Mouse (Mus musculus): ENCODE results near the gene Hist1h4n. TPM values are rescaled to one million over a fixed set of nuclear protein-coding genes. Genes with fewer than 3 reads are reported as not detected.
A peak's percentile ranks its signal among the peaks of the same experiment; 100 is the strongest.
"Not testable (repeated sequence)": the region's sequence is repeated elsewhere in the genome, so short reads cannot be mapped to it uniquely, and the experiment has no call there.

The Hist1h4n gene
- polyA plus RNA-seq, 1 experiment from 2014 or later, result 15.5 TPM

DNA sequence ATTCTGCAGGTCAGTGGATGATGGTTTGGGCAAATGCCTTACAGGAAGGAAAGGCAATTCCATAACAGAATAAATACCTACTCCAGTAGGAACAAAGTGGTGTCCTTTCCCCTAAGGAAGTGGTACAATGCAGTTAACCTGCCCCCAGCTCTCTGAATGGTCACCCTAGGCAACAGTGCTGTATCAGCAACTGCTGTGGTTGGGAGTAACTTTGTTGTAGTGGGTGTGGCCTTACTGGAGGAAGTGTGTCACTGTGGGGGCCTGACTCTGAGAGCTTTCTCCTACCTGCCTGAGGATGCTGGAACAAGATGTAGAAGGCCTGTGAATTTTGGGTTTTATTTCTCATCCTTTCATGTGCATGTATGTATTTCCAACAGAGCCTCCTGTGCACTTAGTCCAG, 14.4 kb upstream of the Hist1h4n start:
- not testable (repeated sequence) for H3K4me1 ChIP-seq (ENCODE audit: control insufficient read depth, insufficient read depth, low read length); H3K4me2 ChIP-seq (ENCODE audit: low read depth, low read length); H3K27me3 ChIP-seq (ENCODE audit: control insufficient read depth, insufficient read depth, low read length); H3K4me3 ChIP-seq (replicated peaks; ENCODE audit: low read length); ATAC-seq (ENCODE audit: insufficient read depth, low FRiP score); H3K27ac ChIP-seq (ENCODE audit: low read length); H3K9ac ChIP-seq (ENCODE audit: low read length); H3K36me3 ChIP-seq (ENCODE audit: control insufficient read depth, insufficient read depth, low read length); H3K9me3 ChIP-seq (replicated peaks; ENCODE audit: control insufficient read depth, low read length)

- not testable (repeated sequence) for H3K4me2 ChIP-seq (ENCODE audit: low read depth, low read length); H3K9me3 ChIP-seq (replicated peaks; ENCODE audit: control insufficient read depth, low read length); H3K4me3 ChIP-seq (replicated peaks; ENCODE audit: low read length); H3K27ac ChIP-seq (ENCODE audit: low read length); H3K9ac ChIP-seq (ENCODE audit: low read length); H3K27me3 ChIP-seq (ENCODE audit: control insufficient read depth, insufficient read depth, low read length); H3K36me3 ChIP-seq (ENCODE audit: control insufficient read depth, insufficient read depth, low read length); H3K4me1 ChIP-seq (ENCODE audit: control insufficient read depth, insufficient read depth, low read length)
- WGBS, result no CpG with 5 or more reads among the region's 4 CpGs
- ATAC-seq (ENCODE audit: insufficient read depth, low FRiP score), result peak; percentile 80; the same call in 1 of the 2 replicates
Measured at GRCm38 (mm10) chr13:21840508-21840907, 8.5 kb upstream of the Hist1h4n start.

GRCm38 (mm10) chr13:21833461-21833860, 1.5 kb upstream of the Hist1h4n start, which contains the start of the genes Hist1h2ap and Hist1h2br:
Gene Hist1h2ap, minus strand, starts transcription at chr13:21833507.
Gene Hist1h2br, plus strand, starts transcription at chr13:21833743.
- H3K36me3 ChIP-seq (ENCODE audit: control insufficient read depth, insufficient read depth, low read length); H3K4me3 ChIP-seq (replicated peaks; ENCODE audit: low read length): not testable (repeated sequence)
- WGBS, result no CpG with 5 or more reads among the region's 24 CpGs

GRCm38 (mm10) chr13:21830344-21830743, 1.7 kb downstream of the Hist1h4n start:
- Histone ChIP-seq H3K9me3 (replicated peaks; ENCODE audit: control insufficient read depth, low read length) (no peaks in the 10 kb centered on the region), H3K27me3 (ENCODE audit: control insufficient read depth, insufficient read depth, low read length) (no peaks in the 10 kb centered on the region), H3K36me3 (ENCODE audit: control insufficient read depth, insufficient read depth, low read length) (no peaks in the 10 kb centered on the region), H3K4me1 (ENCODE audit: control insufficient read depth, insufficient read depth, low read length) (no peaks in the 10 kb centered on the region), H3K9ac (ENCODE audit: low read length) (no peak overlapping the region), H3K4me2 (ENCODE audit: low read depth, low read length) (no peak overlapping the region), H3K4me3 (replicated peaks; ENCODE audit: low read length) (no peak overlapping the region), H3K27ac (ENCODE audit: low read length) (no peak overlapping the region)
- ATAC-seq (ENCODE audit: insufficient read depth, low FRiP score), result no peak
- WGBS, result 84% methylated on average over 10 of the region's 10 CpGs

More at GRCm38 (mm10) chr13:21833461-21833860, 1.5 kb upstream of the Hist1h4n start, which contains the start of the genes Hist1h2ap and Hist1h2br:
- H3K27ac ChIP-seq (ENCODE audit: low read length); H3K4me1 ChIP-seq (ENCODE audit: control insufficient read depth, insufficient read depth, low read length); H3K9ac ChIP-seq (ENCODE audit: low read length); H3K27me3 ChIP-seq (ENCODE audit: control insufficient read depth, insufficient read depth, low read length); H3K4me2 ChIP-seq (ENCODE audit: low read depth, low read length); H3K9me3 ChIP-seq (replicated peaks; ENCODE audit: control insufficient read depth, low read length): not testable (repeated sequence)
- peak; percentile 94 for ATAC-seq (ENCODE audit: insufficient read depth, low FRiP score)

- Histone ChIP-seq H3K9me3 (replicated peaks; ENCODE audit: control insufficient read depth, low read length) (no peaks in the 10 kb centered on the region), H3K36me3 (ENCODE audit: control insufficient read depth, insufficient read depth, low read length) (no peaks in the 10 kb centered on the region), H3K27me3 (ENCODE audit: control insufficient read depth, insufficient read depth, low read length) (no peaks in the 10 kb centered on the region), H3K27ac (ENCODE audit: low read length) (no peak overlapping the region), H3K4me3 (replicated peaks; ENCODE audit: low read length) (no peak overlapping the region), H3K4me2 (ENCODE audit: low read depth, low read length) (no peak overlapping the region), H3K4me1 (ENCODE audit: control insufficient read depth, insufficient read depth, low read length) (no peaks in the 10 kb centered on the region), H3K9ac (ENCODE audit: low read length) (no peak overlapping the region)
- WGBS, result 69% methylated on average over 3 of the region's 3 CpGs
- ATAC-seq (ENCODE audit: insufficient read depth, low FRiP score), result no peak
Measured at GRCm38 (mm10) chr13:21828511-21828910, 3.5 kb downstream of the Hist1h4n start.

DNA sequence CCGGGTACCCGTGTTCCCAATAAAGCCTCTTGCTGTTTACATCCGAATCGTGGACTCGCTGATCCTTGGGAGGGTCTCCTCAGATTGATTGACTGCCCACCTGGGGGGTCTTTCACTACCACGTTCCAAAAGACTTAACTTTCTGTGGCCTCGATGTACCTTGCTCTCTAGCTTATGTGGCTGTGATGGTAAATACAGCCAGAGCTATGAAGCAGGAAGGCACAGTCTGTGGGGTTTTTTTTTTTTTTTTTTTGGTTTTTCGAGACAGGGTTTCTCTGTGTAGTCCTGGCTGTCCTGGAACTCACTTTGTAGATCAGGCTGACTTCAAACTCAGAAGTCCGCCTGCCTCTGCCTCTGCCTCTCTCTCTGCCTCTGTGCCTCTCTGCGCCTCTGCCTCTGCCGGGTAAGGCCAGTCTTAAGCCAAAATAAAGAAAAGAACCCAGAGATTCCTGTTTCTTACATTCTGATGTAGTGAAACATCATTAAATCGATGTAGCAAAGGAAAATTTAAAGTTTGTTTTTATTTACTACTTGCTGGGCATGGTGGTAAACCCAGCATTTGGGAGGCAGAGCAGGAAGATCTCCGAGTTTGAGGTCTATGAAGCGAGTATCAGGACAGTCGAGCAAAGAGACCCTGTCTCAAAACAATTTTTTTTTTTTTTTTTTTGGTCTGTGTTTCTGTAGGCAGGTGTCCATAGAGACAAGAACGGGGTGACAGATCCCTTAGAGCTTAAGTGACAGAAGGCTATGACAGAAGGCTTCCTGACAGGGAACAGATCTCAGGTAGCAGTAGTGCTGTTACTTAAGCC, 11.7 kb downstream of the Hist1h4n start:
- WGBS, result 57% methylated on average over 4 of the region's 16 CpGs
- not testable (repeated sequence) for H3K27ac ChIP-seq (ENCODE audit: low read length); H3K9ac ChIP-seq (ENCODE audit: low read length); H3K36me3 ChIP-seq (ENCODE audit: control insufficient read depth, insufficient read depth, low read length); H3K27me3 ChIP-seq (ENCODE audit: control insufficient read depth, insufficient read depth, low read length); H3K4me1 ChIP-seq (ENCODE audit: control insufficient read depth, insufficient read depth, low read length); H3K4me2 ChIP-seq (ENCODE audit: low read depth, low read length); ATAC-seq (ENCODE audit: insufficient read depth, low FRiP score); H3K9me3 ChIP-seq (replicated peaks; ENCODE audit: control insufficient read depth, low read length); H3K4me3 ChIP-seq (replicated peaks; ENCODE audit: low read length)

GRCm38 (mm10) chr13:21812092-21812491, 19.9 kb downstream of the Hist1h4n start:
- H3K36me3 ChIP-seq (ENCODE audit: control insufficient read depth, insufficient read depth, low read length); H3K27me3 ChIP-seq (ENCODE audit: control insufficient read depth, insufficient read depth, low read length); H3K4me1 ChIP-seq (ENCODE audit: control insufficient read depth, insufficient read depth, low read length); H3K9ac ChIP-seq (ENCODE audit: low read length); H3K27ac ChIP-seq (ENCODE audit: low read length); H3K9me3 ChIP-seq (replicated peaks; ENCODE audit: control insufficient read depth, low read length): not testable (repeated sequence)
- peak; percentile 59 for ATAC-seq (ENCODE audit: insufficient read depth, low FRiP score)
- peak overlapping the region; percentile 39; the same call in 1 of the 2 replicates for H3K4me2 ChIP-seq (ENCODE audit: low read depth, low read length)
- 0% methylated on average over 10 of the region's 14 CpGs for WGBS
- peak overlapping the region; percentile 25; the same call in 1 of the 2 replicates for H3K4me3 ChIP-seq (replicated peaks; ENCODE audit: low read length)

GRCm38 (mm10) chr13:21811539-21811938, 20.5 kb downstream of the Hist1h4n start, which contains the start of gene Hist1h4m:
Gene Hist1h4m, plus strand, starts transcription at chr13:21811746.
- not testable (repeated sequence) for H3K9ac ChIP-seq (ENCODE audit: low read length); H3K27me3 ChIP-seq (ENCODE audit: control insufficient read depth, insufficient read depth, low read length); H3K36me3 ChIP-seq (ENCODE audit: control insufficient read depth, insufficient read depth, low read length); H3K9me3 ChIP-seq (replicated peaks; ENCODE audit: control insufficient read depth, low read length); H3K4me1 ChIP-seq (ENCODE audit: control insufficient read depth, insufficient read depth, low read length); H3K27ac ChIP-seq (ENCODE audit: low read length)
- Histone ChIP-seq H3K4me2 (ENCODE audit: low read depth, low read length) (peak within 1 kb of the TSS; percentile 39; the same call in 1 of the 2 replicates), H3K4me3 (replicated peaks; ENCODE audit: low read length) (peak within 1 kb of the TSS; percentile 25; the same call in 1 of the 2 replicates)
- WGBS, result no CpG with 5 or more reads among the region's 24 CpGs
- peak; percentile 72; the same call in 1 of the 2 replicates for ATAC-seq (ENCODE audit: insufficient read depth, low FRiP score)

GRCm38 (mm10) chr13:21811074-21811473, 20.9 kb downstream of the Hist1h4n start:
- not testable (repeated sequence) for H3K36me3 ChIP-seq (ENCODE audit: control insufficient read depth, insufficient read depth, low read length); H3K4me3 ChIP-seq (replicated peaks; ENCODE audit: low read length); H3K9me3 ChIP-seq (replicated peaks; ENCODE audit: control insufficient read depth, low read length); ATAC-seq (ENCODE audit: insufficient read depth, low FRiP score); H3K27me3 ChIP-seq (ENCODE audit: control insufficient read depth, insufficient read depth, low read length); H3K4me1 ChIP-seq (ENCODE audit: control insufficient read depth, insufficient read depth, low read length); H3K9ac ChIP-seq (ENCODE audit: low read length); H3K27ac ChIP-seq (ENCODE audit: low read length); H3K4me2 ChIP-seq (ENCODE audit: low read depth, low read length)
- no CpG with 5 or more reads among the region's 8 CpGs for WGBS

All from stomach, embryonic 16.5 days (tissue).